Mouse (Mus musculus) ES-E14 (cell line): Measurements from ENCODE around the gene Lasp1.

Experiments used
- HCFC1 ChIP-seq: IDR thresholded peaks from 2 replicates; pipeline ENCODE4 v1.6.1; 2012; ENCODE audit warnings: low read length, inconsistent platforms, borderline replicate concordance; ENCODE audit not compliant: insufficient read depth
- ZNF384 ChIP-seq: IDR thresholded peaks from 2 replicates; pipeline ENCODE4 v1.6.1; 2012; ENCODE audit warnings: low read depth, low read length, inconsistent platforms

- TF ChIP-seq ZNF384, result no peak
- no peak for TF ChIP-seq HCFC1
These were observed 29.1 kb upstream of the Lasp1 start for GRCm38 (mm10) chr11:97769704-97770103.
